Mouse (Mus musculus) lung, adult 2 months (tissue): Measurements from ENCODE around the gene Yy1. TPM values are rescaled to one million over a fixed set of nuclear protein-coding genes. Genes with fewer than 3 reads are reported as not detected.
"Not testable (repeated sequence)": the region's sequence is repeated elsewhere in the genome, so short reads cannot be mapped to it uniquely, and the experiment has no call there.

Experiments
- DNase-seq: peaks from one replicate; pipeline ENCODE4 v3.0.0; 2022
- H3K4me1 ChIP-seq: fragments of 200-500 bp; 2 replicates; pipeline ENCODE4 v1.6.1; 2011; ENCODE audit warnings: low read length; ENCODE audit not compliant: control insufficient read depth, insufficient read depth
- H3K4me3 ChIP-seq: fragments of 200-500 bp; replicated peaks from 2 replicates; pipeline ENCODE3; 2011; ENCODE audit warnings: low read depth, mild to moderate bottlenecking, control low read depth, low read length; ENCODE audit errors: extremely low read depth
- CTCF ChIP-seq: fragments of 200-500 bp; IDR thresholded peaks from 2 replicates; pipeline ENCODE4 v1.5.1; 2011; ENCODE audit warnings: mild to moderate bottlenecking, low read length, control low read depth; ENCODE audit not compliant: insufficient read depth
- POLR2A ChIP-seq: fragments of 200-500 bp; IDR thresholded peaks from 2 replicates; pipeline ENCODE4 v1.6.1; 2011; ENCODE audit warnings: low read depth, mild to moderate bottlenecking, control low read depth, low read length, borderline replicate concordance; ENCODE audit errors: extremely low read depth
- WGBS: fragments of 180-500 bp; shearing (Covaris S2); methylation state at CpG from one replicate; pipeline ENCODE4 v1.1.7; 2018; 5-methylcytosine and 5-hydroxymethylcytosine counted together
- polyA plus RNA-seq: library from polyadenylated mRNA; depleted of rRNA; stranded (reverse); fragments of >200 nt; gene quantifications from 2 replicates; pipeline ENCODE4 v1.2.3, GENCODE M21; 2012

The Yy1 gene
- polyA plus RNA-seq, 1 experiment: 19.3 TPM

- DNase-seq: no peak
- H3K4me3 ChIP-seq: no peak overlapping the region
- WGBS: 76% methylated on average over 8 of the region's 8 CpGs
- TF ChIP-seq POLR2A (no peak), CTCF (no peak)
- peaks cover 14% of the 10 kb centered on the region for H3K4me1 ChIP-seq
Observed at GRCm38 (mm10) chr12:108832851-108833250, 40.1 kb downstream of the Yy1 start.

GRCm38 (mm10) chr12:108833408-108833807, 40.6 kb downstream of the Yy1 start:
- no peak for DNase-seq
- 70% methylated on average over 3 of the region's 3 CpGs for WGBS
- TF ChIP-seq CTCF: no peak
- no peak for TF ChIP-seq POLR2A
- Histone ChIP-seq H3K4me3 (no peak overlapping the region), H3K4me1 (peaks cover 14% of the 10 kb centered on the region)

GRCm38 (mm10) chr12:108834337-108834736, 41.6 kb downstream of the Yy1 start:
- peaks cover 16% of the 10 kb centered on the region for H3K4me1 ChIP-seq
- 82% methylated on average over 3 of the region's 3 CpGs for WGBS
- DNase-seq: no peak
- TF ChIP-seq CTCF (no peak), POLR2A (no peak)
- no peak overlapping the region for H3K4me3 ChIP-seq

GRCm38 (mm10) chr12:108834786-108835185, 42.0 kb downstream of the Yy1 start:
- 36% methylated on average over 5 of the region's 5 CpGs for WGBS
- no peak for DNase-seq
- peak overlapping the region; percentile 72 for H3K4me3 ChIP-seq
- peaks cover 16% of the 10 kb centered on the region for H3K4me1 ChIP-seq
- TF ChIP-seq POLR2A (no peak), CTCF (no peak)

GRCm38 (mm10) chr12:108835208-108835839, 42.6 kb downstream of the Yy1 start:
- no peak for DNase-seq
- TF ChIP-seq POLR2A (no peak; the same call in 1 of the 2 replicates), CTCF (no peak)
- Histone ChIP-seq H3K4me3 (peak overlapping the region; percentile 72), H3K4me1 (peaks cover 16% of the 10 kb centered on the region)
- 4% methylated on average over 51 of the region's 51 CpGs for WGBS

GRCm38 (mm10) chr12:108835840-108836409, 43.2 kb downstream of the Yy1 start, which contains the start of the genes Slc25a29 and Slc25a47:
Gene Slc25a29, minus strand, starts transcription at chr12:108835883.
Gene Slc25a47, plus strand, starts transcription at chr12:108836046.
- Histone ChIP-seq H3K4me3 (peak within 1 kb of the TSS; percentile 93), H3K4me1 (peaks cover 17% of the 10 kb centered on the region)
- WGBS: under 1% methylated on average over 53 of the region's 53 CpGs
- peak; percentile 61; the same call in 1 of the 2 replicates for TF ChIP-seq POLR2A
- no peak for TF ChIP-seq CTCF
- DNase-seq: peak; percentile 93

- peaks cover 18% of the 10 kb centered on the region for H3K4me1 ChIP-seq
- H3K4me3 ChIP-seq: peak overlapping the region; percentile 93
- TF ChIP-seq POLR2A: no peak
- no peak for TF ChIP-seq CTCF
- no peak for DNase-seq
- WGBS: 25% methylated on average over 7 of the region's 7 CpGs
Observed at GRCm38 (mm10) chr12:108836722-108837121, 43.9 kb downstream of the Yy1 start.

GRCm38 (mm10) chr12:108841181-108841580, 48.4 kb downstream of the Yy1 start:
- Histone ChIP-seq H3K4me1 (peaks cover 11% of the 10 kb centered on the region), H3K4me3 (no peak overlapping the region)
- WGBS: 69% methylated on average over 6 of the region's 6 CpGs
- TF ChIP-seq CTCF (no peak), POLR2A (no peak)
- peak; percentile 83 for DNase-seq

- no peak for DNase-seq
Observed at GRCm38 (mm10) chr12:108842663-108843062, 49.9 kb downstream of the Yy1 start.

GRCm38 (mm10) chr12:108848033-108848432, 55.3 kb downstream of the Yy1 start:
- H3K4me3 ChIP-seq, H3K4me1 ChIP-seq, DNase-seq: not testable (repeated sequence)
- 88% methylated on average over 3 of the region's 3 CpGs for WGBS
- TF ChIP-seq CTCF: peak; percentile 52

More at GRCm38 (mm10) chr12:108842663-108843062, 49.9 kb downstream of the Yy1 start:
- 75% methylated on average over 7 of the region's 7 CpGs for WGBS
- TF ChIP-seq CTCF (no peak), POLR2A (no peak)
- Histone ChIP-seq H3K4me3 (no peak overlapping the region), H3K4me1 (peaks cover 5% of the 10 kb centered on the region; the same call in 1 of the 2 replicates)
